Mouse (Mus musculus) liver, embryonic 13.5 days (tissue): ENCODE data around the gene D630003M21Rik. TPM values are rescaled to one million over a fixed set of nuclear protein-coding genes. Genes with fewer than 3 reads are reported as not detected.

ENCODE experiments used
- ATAC-seq: fragments of 200-750 bp; cut with Nextera tagmentation; 2 replicates; pipeline ENCODE4 v1.8.0; 2017; ENCODE audit warnings: low read depth, mild to moderate bottlenecking, moderate number of reproducible peaks, moderate library complexity
- DNase-seq: peaks from one replicate; pipeline ENCODE4 v3.0.0; 2022
- H3K27ac ChIP-seq: fragments of 300-500 bp; sonication (generic); 2 replicates; pipeline ENCODE4 v1.5.1; 2015; ENCODE audit warnings: moderate library complexity, mild to moderate bottlenecking, inconsistent platforms
- H3K27me3 ChIP-seq: fragments of 300-500 bp; sonication (generic); 2 replicates; pipeline ENCODE4 v1.6.1; 2015; ENCODE audit warnings: mild to moderate bottlenecking, inconsistent platforms
- H3K36me3 ChIP-seq: fragments of 300-500 bp; sonication (generic); 2 replicates; pipeline ENCODE4 v1.6.1; 2015; ENCODE audit warnings: mild to moderate bottlenecking, inconsistent platforms
- H3K4me1 ChIP-seq: fragments of 300-500 bp; sonication (generic); replicated peaks from 2 replicates; pipeline ENCODE4 v1.6.1; 2015; ENCODE audit warnings: inconsistent platforms
- H3K4me2 ChIP-seq: fragments of 300-500 bp; sonication (generic); 2 replicates; pipeline ENCODE4 v1.6.1; 2015; ENCODE audit warnings: inconsistent platforms, mild to moderate bottlenecking, moderate library complexity
- H3K4me3 ChIP-seq: fragments of 300-500 bp; sonication (generic); replicated peaks from 2 replicates; pipeline ENCODE4 v1.5.1; 2015; ENCODE audit warnings: mild to moderate bottlenecking, inconsistent platforms
- H3K9ac ChIP-seq: fragments of 300-500 bp; sonication (generic); 2 replicates; pipeline ENCODE4 v1.6.1; 2015; ENCODE audit warnings: mild to moderate bottlenecking, inconsistent platforms
- H3K9me3 ChIP-seq: fragments of 300-500 bp; sonication (generic); replicated peaks from 2 replicates; pipeline ENCODE4 v1.6.1; 2016; ENCODE audit warnings: inconsistent platforms
- WGBS: fragments of 180-500 bp; shearing (Covaris S2); methylation state at CpG from one replicate; pipeline ENCODE4 v1.1.7; 2015; ENCODE audit not compliant: insufficient replicate concordance; 5-methylcytosine and 5-hydroxymethylcytosine counted together
- polyA plus RNA-seq: library from polyadenylated mRNA; unstranded; fragments of >200 nt; fragmentation: Nextera tagmentation; extraction: Ambion mirVana; gene quantifications from 2 replicates; pipeline ENCODE4 v1.2.1, GENCODE M21; 2015

The D630003M21Rik gene
- polyA plus RNA-seq, 1 experiment from 2014 or later, result 0.47 TPM

- H3K27me3 ChIP-seq, result peaks cover 6% of the 10 kb centered on the region; the same call in 1 of the 2 replicates
- 44% methylated on average over 9 of the region's 9 CpGs for WGBS
- no peak for DNase-seq
- H3K4me2 ChIP-seq, result no peak overlapping the region
- no peaks in the 10 kb centered on the region for H3K9me3 ChIP-seq
- ATAC-seq, result no peak
- peaks cover 20% of the 10 kb centered on the region for H3K4me1 ChIP-seq
- H3K27ac ChIP-seq, result no peak overlapping the region
- H3K9ac ChIP-seq, result no peak overlapping the region
- no peaks in the 10 kb centered on the region for H3K36me3 ChIP-seq
- H3K4me3 ChIP-seq, result no peak overlapping the region
Observed at GRCm38 (mm10) chr2:158215283-158216117, 13.5 kb downstream of the D630003M21Rik start.

- no peak overlapping the region for H3K4me2 ChIP-seq
- no peak for ATAC-seq
- H3K27me3 ChIP-seq, result peaks cover 18% of the 10 kb centered on the region
- H3K4me1 ChIP-seq, result peaks cover 30% of the 10 kb centered on the region
- no peak for DNase-seq
- WGBS, result 47% methylated on average over 4 of the region's 4 CpGs
- H3K9me3 ChIP-seq, result no peaks in the 10 kb centered on the region
- no peak overlapping the region for H3K9ac ChIP-seq
- H3K4me3 ChIP-seq, result no peak overlapping the region
- no peak overlapping the region for H3K27ac ChIP-seq
- H3K36me3 ChIP-seq, result no peaks in the 10 kb centered on the region
Observed at GRCm38 (mm10) chr2:158211764-158212471, 17.1 kb downstream of the D630003M21Rik start.

GRCm38 (mm10) chr2:158210958-158211357, 18.1 kb downstream of the D630003M21Rik start:
- H3K27me3 ChIP-seq, result peaks cover 18% of the 10 kb centered on the region
- WGBS, result 34% methylated on average over 10 of the region's 10 CpGs
- H3K4me2 ChIP-seq, result no peak overlapping the region
- H3K27ac ChIP-seq, result no peak overlapping the region
- H3K4me3 ChIP-seq, result no peak overlapping the region
- no peaks in the 10 kb centered on the region for H3K9me3 ChIP-seq
- peaks cover 30% of the 10 kb centered on the region for H3K4me1 ChIP-seq
- no peak for DNase-seq
- H3K9ac ChIP-seq, result no peak overlapping the region
- ATAC-seq, result no peak
- H3K36me3 ChIP-seq, result no peaks in the 10 kb centered on the region

- 42% methylated on average over 4 of the region's 4 CpGs for WGBS
- DNase-seq, result peak; percentile 24
Observed at GRCm38 (mm10) chr2:158210503-158210902, 18.5 kb downstream of the D630003M21Rik start.

GRCm38 (mm10) chr2:158209776-158210175, 19.2 kb downstream of the D630003M21Rik start:
- Histone ChIP-seq H3K27me3 (peaks cover 18% of the 10 kb centered on the region), H3K9me3 (no peaks in the 10 kb centered on the region), H3K27ac (no peak overlapping the region), H3K9ac (no peak overlapping the region), H3K4me2 (no peak overlapping the region), H3K36me3 (no peaks in the 10 kb centered on the region), H3K4me1 (peaks cover 22% of the 10 kb centered on the region), H3K4me3 (no peak overlapping the region)
- 33% methylated on average over 9 of the region's 9 CpGs for WGBS
- ATAC-seq (no peak), DNase-seq (no peak)

More at GRCm38 (mm10) chr2:158210503-158210902, 18.5 kb downstream of the D630003M21Rik start:
- no peak overlapping the region for H3K4me2 ChIP-seq
- no peak for ATAC-seq
- no peak overlapping the region for H3K9ac ChIP-seq
- no peaks in the 10 kb centered on the region for H3K36me3 ChIP-seq
- peaks cover 26% of the 10 kb centered on the region for H3K4me1 ChIP-seq
- no peak overlapping the region for H3K27ac ChIP-seq
- H3K9me3 ChIP-seq, result no peaks in the 10 kb centered on the region
- peaks cover 18% of the 10 kb centered on the region for H3K27me3 ChIP-seq
- H3K4me3 ChIP-seq, result no peak overlapping the region

GRCm38 (mm10) chr2:158207848-158208247, 21.2 kb downstream of the D630003M21Rik start:
- Histone ChIP-seq H3K4me3 (no peak overlapping the region), H3K27ac (no peak overlapping the region), H3K9ac (no peak overlapping the region), H3K9me3 (no peaks in the 10 kb centered on the region), H3K36me3 (no peaks in the 10 kb centered on the region), H3K4me1 (peaks cover 13% of the 10 kb centered on the region; the same call in 1 of the 2 replicates), H3K27me3 (peaks cover 18% of the 10 kb centered on the region), H3K4me2 (no peak overlapping the region)
- 7% methylated on average over 12 of the region's 12 CpGs for WGBS
- no peak for ATAC-seq
- no peak for DNase-seq

GRCm38 (mm10) chr2:158204114-158204513, 24.9 kb downstream of the D630003M21Rik start:
- H3K9ac ChIP-seq, result no peak overlapping the region
- 3% methylated on average over 7 of the region's 7 CpGs for WGBS

GRCm38 (mm10) chr2:158203686-158204085, 25.3 kb downstream of the D630003M21Rik start:
- Histone ChIP-seq H3K9me3 (no peaks in the 10 kb centered on the region), H3K4me2 (no peak overlapping the region), H3K27ac (no peak overlapping the region), H3K27me3 (peaks cover 5% of the 10 kb centered on the region; the same call in 1 of the 2 replicates), H3K4me1 (no peaks in the 10 kb centered on the region; the same call in 1 of the 2 replicates), H3K4me3 (no peak overlapping the region), H3K9ac (no peak overlapping the region), H3K36me3 (no peaks in the 10 kb centered on the region)
- WGBS, result 67% methylated on average over 4 of the region's 4 CpGs
- ATAC-seq, result no peak
- DNase-seq, result no peak

More at GRCm38 (mm10) chr2:158204114-158204513, 24.9 kb downstream of the D630003M21Rik start:
- H3K27ac ChIP-seq, result no peak overlapping the region
- peaks cover 7% of the 10 kb centered on the region for H3K27me3 ChIP-seq
- DNase-seq (peak; percentile 40), ATAC-seq (0 out of 2 replicates have a peak, but pooled peaks have one; percentile 30)
- H3K4me1 ChIP-seq, result no peaks in the 10 kb centered on the region; the same call in 1 of the 2 replicates
- no peak overlapping the region for H3K4me2 ChIP-seq
- H3K36me3 ChIP-seq, result no peaks in the 10 kb centered on the region
- H3K9me3 ChIP-seq, result no peaks in the 10 kb centered on the region
- no peak overlapping the region for H3K4me3 ChIP-seq

- no peak overlapping the region for H3K27ac ChIP-seq
- WGBS, result 35% methylated on average over 3 of the region's 3 CpGs
- no peak overlapping the region for H3K4me3 ChIP-seq
- H3K36me3 ChIP-seq, result no peaks in the 10 kb centered on the region
- H3K4me2 ChIP-seq, result no peak overlapping the region
- no peaks in the 10 kb centered on the region; the same call in 1 of the 2 replicates for H3K4me1 ChIP-seq
- DNase-seq (no peak), ATAC-seq (peak; percentile 6; the same call in 1 of the 2 replicates)
- no peak overlapping the region for H3K9ac ChIP-seq
- H3K27me3 ChIP-seq, result peaks cover 5% of the 10 kb centered on the region; the same call in 1 of the 2 replicates
- no peaks in the 10 kb centered on the region for H3K9me3 ChIP-seq
Observed at GRCm38 (mm10) chr2:158199281-158199680, 29.7 kb downstream of the D630003M21Rik start.

GRCm38 (mm10) chr2:158198861-158199260, 30.2 kb downstream of the D630003M21Rik start:
- Histone ChIP-seq H3K4me3 (no peak overlapping the region), H3K9ac (no peak overlapping the region), H3K27ac (no peak overlapping the region), H3K9me3 (no peaks in the 10 kb centered on the region), H3K4me1 (no peaks in the 10 kb centered on the region; the same call in 1 of the 2 replicates), H3K4me2 (no peak overlapping the region), H3K27me3 (peaks cover 5% of the 10 kb centered on the region; the same call in 1 of the 2 replicates), H3K36me3 (no peaks in the 10 kb centered on the region)
- 80% methylated on average over 6 of the region's 6 CpGs for WGBS
- ATAC-seq (no peak), DNase-seq (no peak)

GRCm38 (mm10) chr2:158197971-158198370, 31.1 kb downstream of the D630003M21Rik start:
- no peak for DNase-seq
- Histone ChIP-seq H3K9me3 (no peaks in the 10 kb centered on the region), H3K4me2 (no peak overlapping the region), H3K9ac (no peak overlapping the region), H3K4me1 (no peaks in the 10 kb centered on the region; the same call in 1 of the 2 replicates), H3K36me3 (no peaks in the 10 kb centered on the region), H3K27ac (no peak overlapping the region), H3K4me3 (no peak overlapping the region), H3K27me3 (peaks cover 5% of the 10 kb centered on the region; the same call in 1 of the 2 replicates)
- WGBS, result 64% methylated on average over 5 of the region's 5 CpGs
- no peak for ATAC-seq
